Mouse (Mus musculus): ENCODE results near the gene Igdcc4.

Gene Igdcc4

DNA sequence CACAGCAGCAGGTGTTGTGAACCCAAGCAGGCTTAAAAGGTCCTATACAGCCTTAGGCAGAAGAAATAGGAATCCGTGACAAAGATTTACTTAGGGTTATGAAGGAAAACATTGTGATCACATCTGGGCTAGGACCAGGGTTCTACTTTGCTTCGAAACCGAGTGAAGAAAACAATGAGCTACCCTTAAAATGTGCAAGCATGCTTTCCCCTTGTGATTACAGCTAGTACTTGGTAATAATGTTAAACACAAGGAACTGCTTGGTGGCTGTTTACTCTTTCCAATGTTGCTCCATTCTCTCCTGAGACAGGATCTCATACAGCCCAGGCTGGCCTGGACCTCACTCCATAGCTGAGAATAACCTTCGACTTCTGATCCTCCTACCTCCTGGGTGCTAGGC, 59.9 kb downstream of the Igdcc4 start:
- no peak for DNase-seq

- no peak for DNase-seq
These were observed 60.6 kb downstream of the Igdcc4 start for GRCm38 (mm10) chr9:65161881-65162280.

- DNase-seq: peak in 1 of 2 experiments; percentile 23
These were observed 61.7 kb downstream of the Igdcc4 start for GRCm38 (mm10) chr9:65162711-65163639.

- peak; percentile 24 to 37 for DNase-seq
These were observed 63.6 kb downstream of the Igdcc4 start for GRCm38 (mm10) chr9:65164870-65165269.

DNA sequence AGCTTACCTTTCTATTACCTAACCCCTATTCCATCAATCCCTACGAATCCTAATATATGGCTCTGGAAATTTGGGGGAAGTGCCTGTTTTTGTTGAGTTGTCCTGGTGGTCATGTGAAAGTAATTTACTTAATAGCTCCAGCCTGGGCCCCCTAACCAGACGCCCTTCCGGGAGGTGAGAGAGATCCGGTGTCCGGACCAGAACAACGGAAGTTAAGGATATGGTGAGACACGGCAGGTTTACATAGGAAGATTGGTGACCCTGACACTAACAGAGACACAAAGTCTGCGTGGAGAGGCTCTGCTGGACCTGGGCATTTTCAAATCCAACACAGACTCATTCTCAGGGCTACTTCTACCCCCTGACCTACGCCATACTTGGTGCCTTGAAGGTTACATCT, 65.1 kb downstream of the Igdcc4 start:
- no peak for DNase-seq

DNA sequence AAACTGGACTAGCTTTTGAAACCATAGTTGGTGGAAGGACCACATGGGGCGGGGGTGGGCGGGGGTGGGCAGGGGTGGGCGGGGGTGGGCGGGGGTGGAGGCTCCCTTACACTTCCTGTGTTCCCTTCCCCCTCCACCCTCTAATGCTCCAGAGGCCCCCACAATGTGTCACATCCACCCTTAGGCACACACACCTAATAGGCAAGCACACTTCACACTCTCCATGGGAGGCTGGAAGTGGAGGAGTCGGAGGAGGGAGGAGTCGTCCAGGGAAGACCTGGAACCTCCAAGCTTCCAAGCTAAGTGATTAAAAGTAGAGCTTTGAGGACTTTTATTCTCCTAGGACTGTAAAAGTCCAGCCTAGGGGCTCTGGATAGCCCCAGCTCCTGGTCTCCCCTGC, 67.2 kb downstream of the Igdcc4 start:
- no peak for DNase-seq

- DNase-seq: no peak
These were observed 67.7 kb downstream of the Igdcc4 start for GRCm38 (mm10) chr9:65168952-65169351.

GRCm38 (mm10) chr9:65172654-65173053, 71.4 kb downstream of the Igdcc4 start:
- no peak for DNase-seq

GRCm38 (mm10) chr9:65175234-65175938, 74.1 kb downstream of the Igdcc4 start:
- DNase-seq: no peak

- no peak for DNase-seq
These were observed 74.9 kb downstream of the Igdcc4 start for GRCm38 (mm10) chr9:65175939-65176871.

DNA sequence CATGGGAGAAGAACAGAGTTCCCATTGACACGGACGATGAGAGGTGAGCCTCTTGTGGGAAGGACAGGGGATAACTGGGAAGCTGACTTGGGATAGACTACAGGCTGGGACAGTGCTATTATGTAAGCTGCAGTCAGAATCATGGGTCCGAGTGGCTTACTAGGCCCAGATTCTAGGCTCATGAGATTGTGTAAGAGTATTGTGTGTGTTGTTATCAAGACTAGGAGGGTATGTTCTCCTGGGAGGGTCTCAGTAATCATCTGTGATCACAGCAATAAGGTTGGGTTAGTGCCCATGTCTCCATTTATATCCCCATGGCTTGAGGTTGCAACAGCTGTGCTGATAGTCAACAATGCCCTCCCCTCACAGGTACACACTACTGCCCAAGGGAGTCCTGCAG, 76.2 kb downstream of the Igdcc4 start:
- no peak for DNase-seq

- DNase-seq: no peak
These were observed 76.6 kb downstream of the Igdcc4 start for GRCm38 (mm10) chr9:65177912-65178311.

DNA sequence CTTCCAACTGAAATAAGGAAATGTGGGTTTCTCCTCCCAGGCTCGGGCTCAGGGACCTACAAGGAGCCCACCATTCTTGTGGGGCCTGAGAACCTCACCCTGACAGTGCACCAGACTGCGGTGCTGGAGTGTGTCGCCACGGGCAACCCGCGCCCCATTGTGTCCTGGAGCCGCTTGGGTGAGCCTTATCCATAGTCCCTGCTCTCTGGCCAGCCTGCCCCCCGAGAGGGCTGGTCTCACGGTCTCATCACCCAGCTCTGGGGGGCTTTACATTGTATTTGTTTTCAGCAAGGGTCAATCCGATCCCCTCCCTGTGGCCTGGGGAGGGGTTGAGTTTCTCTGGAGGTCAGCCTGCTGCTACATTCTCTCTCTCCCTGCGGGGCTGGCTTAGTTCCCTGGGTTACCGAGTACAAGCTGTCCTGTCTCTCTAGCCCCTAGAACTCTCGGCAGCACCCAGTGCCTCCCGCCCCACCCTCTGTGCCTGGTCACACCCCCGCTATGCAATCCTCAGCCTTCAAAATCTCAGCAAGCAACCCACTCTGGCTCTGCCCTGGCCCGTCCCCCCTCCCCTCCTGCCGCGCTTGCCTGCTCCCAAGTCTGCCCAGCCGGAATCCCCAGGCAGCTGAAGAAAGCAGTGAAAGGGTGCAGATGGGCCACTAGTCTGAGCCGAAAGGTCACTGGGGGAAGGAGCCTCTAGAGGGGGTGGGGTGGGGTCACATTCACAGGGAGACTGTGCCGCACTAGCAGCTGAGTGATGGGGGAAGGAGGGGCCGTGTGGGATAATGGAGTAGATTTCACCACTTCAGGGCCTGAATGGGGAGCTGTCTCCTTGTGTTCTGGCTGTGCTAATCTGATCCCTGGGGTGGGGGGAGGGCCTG, 77.3 kb downstream of the Igdcc4 start:
- DNase-seq: peak in 1 of 2 experiments; percentile 12

GRCm38 (mm10) chr9:65179817-65180624, 78.7 kb downstream of the Igdcc4 start:
- peak in 1 of 2 experiments; percentile 15 for DNase-seq

Measured in kidney, postnatal 36 days (tissue).